Mouse (Mus musculus): ENCODE results near the gene Togaram2.

The Togaram2 gene

GRCm38 (mm10) chr17:71682379-71682778 is 9.3 kb downstream of the Togaram2 start:
- DNase-seq (ENCODE audit: low spot score): no peak

- no peak for DNase-seq (ENCODE audit: low spot score)
Observed at GRCm38 (mm10) chr17:71683281-71683680, 10.2 kb downstream of the Togaram2 start.

- DNase-seq (ENCODE audit: low spot score): no peak
Observed at GRCm38 (mm10) chr17:71684103-71684608, 11.1 kb downstream of the Togaram2 start.

- DNase-seq (ENCODE audit: low spot score): no peak
Observed at GRCm38 (mm10) chr17:71687436-71687835, 14.4 kb downstream of the Togaram2 start.

- DNase-seq (ENCODE audit: low spot score): no peak
Observed at GRCm38 (mm10) chr17:71689903-71690302, 16.8 kb downstream of the Togaram2 start.

GRCm38 (mm10) chr17:71691361-71691875 is 18.4 kb downstream of the Togaram2 start:
- DNase-seq (ENCODE audit: low spot score): no peak

GRCm38 (mm10) chr17:71693313-71693712 is 20.3 kb downstream of the Togaram2 start:
- DNase-seq (ENCODE audit: low spot score): no peak

GRCm38 (mm10) chr17:71693780-71694179 is 20.7 kb downstream of the Togaram2 start:
- DNase-seq (ENCODE audit: low spot score): no peak

- DNase-seq (ENCODE audit: low spot score): no peak
Observed at GRCm38 (mm10) chr17:71695151-71695550, 22.1 kb downstream of the Togaram2 start.

GRCm38 (mm10) chr17:71695716-71696315 is 22.8 kb downstream of the Togaram2 start:
- no peak for DNase-seq (ENCODE audit: low spot score)

GRCm38 (mm10) chr17:71696396-71696795 is 23.3 kb downstream of the Togaram2 start:
- DNase-seq (ENCODE audit: low spot score): no peak

GRCm38 (mm10) chr17:71697896-71698618 is 25.0 kb downstream of the Togaram2 start:
- DNase-seq (ENCODE audit: low spot score): no peak

- DNase-seq (ENCODE audit: low spot score): no peak
Observed at GRCm38 (mm10) chr17:71698619-71698956, 25.5 kb downstream of the Togaram2 start.

GRCm38 (mm10) chr17:71705113-71705512 is 32.1 kb downstream of the Togaram2 start:
- no peak for DNase-seq (ENCODE audit: low spot score)

GRCm38 (mm10) chr17:71705550-71706480 is 32.8 kb downstream of the Togaram2 start:
- no peak for DNase-seq (ENCODE audit: low spot score)

- no peak for DNase-seq (ENCODE audit: low spot score)
Observed at GRCm38 (mm10) chr17:71707715-71708114, 34.7 kb downstream of the Togaram2 start.

- DNase-seq (ENCODE audit: low spot score): no peak
Observed at GRCm38 (mm10) chr17:71712279-71712678, 39.2 kb downstream of the Togaram2 start.

GRCm38 (mm10) chr17:71715034-71715433 is 42.0 kb downstream of the Togaram2 start:
- no peak for DNase-seq (ENCODE audit: low spot score)

- no peak for DNase-seq (ENCODE audit: low spot score)
Observed at GRCm38 (mm10) chr17:71717881-71718625, 45.0 kb downstream of the Togaram2 start.

GRCm38 (mm10) chr17:71720434-71720833 is 47.4 kb downstream of the Togaram2 start:
- no peak for DNase-seq (ENCODE audit: low spot score)

GRCm38 (mm10) chr17:71721019-71721418 is 48.0 kb downstream of the Togaram2 start:
- peak; percentile 82 for DNase-seq (ENCODE audit: low spot score)

GRCm38 (mm10) chr17:71730655-71731054 is 57.6 kb downstream of the Togaram2 start:
- DNase-seq (ENCODE audit: low spot score): no peak
